Mouse (Mus musculus) left cerebral cortex, postnatal 14 days (tissue): ENCODE measurements at regions not wholly inside any gene's neighbourhood (a gene's known extent, or its start where the extent isn't known, plus 50 kb on each side); places are given as distances from the start of the nearest gene placed in this dataset.

Source experiments
- DNase-seq, 2 experiments: peaks; one replicate each; pipeline ENCODE4 v3.0.0; 2021 to 2022; ENCODE audit warnings: low spot score in 2 of 2, mixed read lengths in 1 of 2
- intact Hi-C: fragments of 180-260 bp; cut with DNase I; formaldehyde crosslinking; loops from one replicate; pipeline ENCODE4 v1.15.1; 2025

- DNase-seq = no peak
- intact Hi-C loops = no loop called here
These were observed 300.7 kb upstream of the Ppargc1a start for GRCm38 (mm10) chr5:51868223-51868713.

GRCm38 (mm10) chr5:51866002-51866401 is 298.5 kb upstream of the Ppargc1a start:
- intact Hi-C loops = no loop called here
- no peak for DNase-seq

- intact Hi-C loops = no loop called here
- no peak for DNase-seq
These were observed 293.0 kb upstream of the Ppargc1a start for GRCm38 (mm10) chr5:51860496-51860895.

GRCm38 (mm10) chr5:51853456-51854124 is 286.1 kb upstream of the Ppargc1a start:
- no peak for DNase-seq
- intact Hi-C loops = no loop called here

GRCm38 (mm10) chr5:51850091-51850490 is 282.6 kb upstream of the Ppargc1a start:
- intact Hi-C loops = no loop called here
- DNase-seq = no peak

- intact Hi-C loops = no loop called here
- no peak for DNase-seq
These were observed 281.7 kb upstream of the Ppargc1a start for GRCm38 (mm10) chr5:51849236-51849635.

GRCm38 (mm10) chr5:51842189-51842588 is 274.7 kb upstream of the Ppargc1a start:
- intact Hi-C loops = no loop called here
- DNase-seq = no peak

- no peak for DNase-seq
- intact Hi-C loops = no loop called here
These were observed 274.2 kb upstream of the Ppargc1a start for GRCm38 (mm10) chr5:51841763-51842162.

GRCm38 (mm10) chr5:51840638-51841329 is 273.3 kb upstream of the Ppargc1a start:
- intact Hi-C loops = no loop called here
- no peak for DNase-seq

GRCm38 (mm10) chr5:51839292-51839691 is 271.8 kb upstream of the Ppargc1a start:
- intact Hi-C loops = no loop called here
- no peak for DNase-seq

GRCm38 (mm10) chr5:51830551-51830950 is 263.0 kb upstream of the Ppargc1a start:
- intact Hi-C loops = no loop called here
- DNase-seq = peak in 1 of 2 experiments; percentile 15

GRCm38 (mm10) chr5:51830015-51830414 is 262.5 kb upstream of the Ppargc1a start:
- intact Hi-C loops = no loop called here
- DNase-seq = no peak

- DNase-seq = no peak
These were observed 262.1 kb upstream of the Ppargc1a start for GRCm38 (mm10) chr5:51829606-51830005.

GRCm38 (mm10) chr5:51829020-51829419 is 261.5 kb upstream of the Ppargc1a start:
- no peak for DNase-seq
- intact Hi-C loops = no loop called here

More at GRCm38 (mm10) chr5:51829606-51830005, 262.1 kb upstream of the Ppargc1a start:
- intact Hi-C loops = no loop called here

- intact Hi-C loops = no loop called here
- no peak for DNase-seq
These were observed 258.7 kb upstream of the Ppargc1a start for GRCm38 (mm10) chr5:51826269-51826668.

- intact Hi-C loops = no loop called here
- no peak for DNase-seq
These were observed 258.1 kb upstream of the Ppargc1a start for GRCm38 (mm10) chr5:51825584-51826088.

- no peak for DNase-seq
- intact Hi-C loops = no loop called here
These were observed 257.2 kb upstream of the Ppargc1a start for GRCm38 (mm10) chr5:51824731-51825130.

- no peak for DNase-seq
- intact Hi-C loops = no loop called here
These were observed 256.1 kb upstream of the Ppargc1a start for GRCm38 (mm10) chr5:51823657-51824056.

GRCm38 (mm10) chr5:51816258-51816657 is 248.7 kb upstream of the Ppargc1a start:
- DNase-seq = no peak
- intact Hi-C loops = no loop called here

GRCm38 (mm10) chr5:51811728-51812127 is 244.2 kb upstream of the Ppargc1a start:
- no peak for DNase-seq
- intact Hi-C loops = no loop called here

- intact Hi-C loops = no loop called here
- no peak for DNase-seq
These were observed 234.0 kb upstream of the Ppargc1a start for GRCm38 (mm10) chr5:51801486-51801885.
